Mouse (Mus musculus) heart, embryonic 11.5 days (tissue): ENCODE results near the gene Opalin. TPM values are rescaled to one million over a fixed set of nuclear protein-coding genes. Genes with fewer than 3 reads are reported as not detected.

Experiments
- ATAC-seq: fragments of 200-750 bp; cut with Nextera tagmentation; replicated peaks from 2 replicates; pipeline ENCODE4 v1.8.0; 2017; ENCODE audit warnings: moderate library complexity; ENCODE audit not compliant: insufficient number of reproducible peaks, low FRiP score, low TSS enrichment
- H3K27ac ChIP-seq: fragments of 300-500 bp; sonication (generic); 2 replicates; pipeline ENCODE4 v1.5.1; 2014; ENCODE audit warnings: mild to moderate bottlenecking, low read depth, low read length
- H3K27me3 ChIP-seq: fragments of 300-500 bp; sonication (generic); 2 replicates; pipeline ENCODE4 v1.6.1; 2014; ENCODE audit warnings: mild to moderate bottlenecking, low read length, mixed read lengths; ENCODE audit not compliant: control insufficient read depth, insufficient read depth
- H3K36me3 ChIP-seq: fragments of 300-500 bp; sonication (generic); 2 replicates; pipeline ENCODE4 v1.6.1; 2014; ENCODE audit warnings: mild to moderate bottlenecking, low read length, moderate library complexity, mixed read lengths; ENCODE audit not compliant: control insufficient read depth, insufficient read depth
- H3K4me1 ChIP-seq: fragments of 300-500 bp; sonication (generic); 2 replicates; pipeline ENCODE4 v1.6.1; 2014; ENCODE audit warnings: low read length; ENCODE audit not compliant: control insufficient read depth, insufficient read depth
- H3K4me2 ChIP-seq: fragments of 300-500 bp; sonication (generic); 2 replicates; pipeline ENCODE4 v1.6.1; 2014; ENCODE audit warnings: mild to moderate bottlenecking, moderate library complexity
- H3K4me3 ChIP-seq: fragments of 300-500 bp; sonication (generic); 2 replicates; pipeline ENCODE4 v1.5.1; 2014; ENCODE audit warnings: low read depth, low read length
- H3K9ac ChIP-seq: fragments of 300-500 bp; sonication (generic); 2 replicates; pipeline ENCODE4 v1.6.1; 2014; ENCODE audit warnings: mild to moderate bottlenecking, low read depth, low read length, moderate library complexity
- H3K9me3 ChIP-seq: fragments of 300-500 bp; sonication (generic); replicated peaks from 2 replicates; pipeline ENCODE4 v1.6.1; 2016; ENCODE audit warnings: low read length; ENCODE audit not compliant: control insufficient read depth
- WGBS: fragments of 180-500 bp; shearing (Covaris S2); extraction: QIAGEN DNeasy Blood & Tissue Kit; methylation state at CpG from one replicate; pipeline ENCODE4 v1.1.7; 2014; ENCODE audit not compliant: insufficient replicate concordance; 5-methylcytosine and 5-hydroxymethylcytosine counted together
- polyA plus RNA-seq: library from polyadenylated mRNA; unstranded; fragments of >200 nt; fragmentation: Nextera tagmentation; extraction: Ambion mirVana; gene quantifications from 2 replicates; pipeline ENCODE4 v1.2.1, GENCODE M21; 2014

Gene Opalin
- polyA plus RNA-seq, 1 experiment from 2014 or later, result 0.21 TPM

DNA sequence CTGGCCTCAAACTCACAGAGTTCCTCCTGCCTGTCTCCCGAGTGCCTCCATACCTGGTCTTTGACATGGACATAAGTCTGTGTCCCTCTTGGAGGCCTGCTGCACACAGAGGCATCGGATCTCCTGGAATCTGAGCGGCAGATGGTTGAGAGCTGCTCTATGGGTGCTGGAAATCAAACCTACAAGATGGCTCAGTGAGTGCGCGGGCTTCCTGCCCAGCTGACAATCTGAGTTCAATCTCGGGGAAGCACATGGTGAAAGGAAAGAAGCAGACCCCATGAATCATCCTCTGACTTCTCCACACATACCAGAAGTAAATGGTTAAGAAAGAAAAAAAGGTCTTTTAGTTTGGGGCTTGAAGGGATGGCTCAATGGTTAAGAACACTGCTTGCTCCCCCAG lies 45.0 kb downstream of the Opalin start:
- WGBS, result 65% methylated on average over 6 of the region's 6 CpGs
- H3K9ac ChIP-seq, result no peak overlapping the region
- H3K9me3 ChIP-seq, result no peaks in the 10 kb centered on the region
- H3K4me2 ChIP-seq, result no peak overlapping the region
- H3K4me3 ChIP-seq, result no peak overlapping the region
- no peaks in the 10 kb centered on the region for H3K4me1 ChIP-seq
- no peak overlapping the region for H3K27ac ChIP-seq
- H3K36me3 ChIP-seq, result no peaks in the 10 kb centered on the region
- 0 out of 2 replicates have a peak, but pooled peaks cover 3% of the 10 kb centered on the region for H3K27me3 ChIP-seq
- no peak for ATAC-seq

GRCm38 (mm10) chr19:41031009-41031408 lies 45.9 kb downstream of the Opalin start:
- H3K4me2 ChIP-seq, result no peak overlapping the region
- H3K27ac ChIP-seq, result no peak overlapping the region
- H3K27me3 ChIP-seq, result 0 out of 2 replicates have a peak, but pooled peaks cover 3% of the 10 kb centered on the region
- H3K9ac ChIP-seq, result no peak overlapping the region
- no peaks in the 10 kb centered on the region for H3K4me1 ChIP-seq
- no peak overlapping the region for H3K4me3 ChIP-seq
- no peaks in the 10 kb centered on the region for H3K36me3 ChIP-seq
- ATAC-seq, result no peak
- H3K9me3 ChIP-seq, result no peaks in the 10 kb centered on the region
- WGBS, result 64% methylated on average over 11 of the region's 11 CpGs

GRCm38 (mm10) chr19:41030161-41030560 lies 46.8 kb downstream of the Opalin start:
- no peak overlapping the region for H3K9ac ChIP-seq
- no peak overlapping the region for H3K4me3 ChIP-seq
- no peaks in the 10 kb centered on the region for H3K4me1 ChIP-seq
- H3K9me3 ChIP-seq, result no peaks in the 10 kb centered on the region
- H3K4me2 ChIP-seq, result no peak overlapping the region
- 69% methylated on average over 6 of the region's 6 CpGs for WGBS
- no peak overlapping the region for H3K27ac ChIP-seq
- no peaks in the 10 kb centered on the region for H3K36me3 ChIP-seq
- H3K27me3 ChIP-seq, result 0 out of 2 replicates have a peak, but pooled peaks cover 3% of the 10 kb centered on the region
- ATAC-seq, result no peak

- WGBS, result 75% methylated on average over 6 of the region's 6 CpGs
- Histone ChIP-seq H3K4me3 (no peak within 1 kb of the TSS), H3K27me3 (0 out of 2 replicates have a peak, but pooled peaks cover 3% of the 10 kb centered on the region), H3K4me2 (no peak within 1 kb of the TSS), H3K9ac (no peak within 1 kb of the TSS), H3K36me3 (no peaks in the 10 kb centered on the region), H3K27ac (no peak within 1 kb of the TSS), H3K9me3 (no peaks in the 10 kb centered on the region), H3K4me1 (no peaks in the 10 kb centered on the region)
- no peak for ATAC-seq
Measured at GRCm38 (mm10) chr19:41029219-41029618, 47.7 kb downstream of the Opalin start, which contains the start of gene Dntt. Dntt (plus strand) TSS chr19:41029275.

- WGBS, result 85% methylated on average over 9 of the region's 9 CpGs
Measured at GRCm38 (mm10) chr19:41027601-41028000, 49.3 kb downstream of the Opalin start.

GRCm38 (mm10) chr19:41027024-41027423 lies 49.9 kb downstream of the Opalin start:
- no peaks in the 10 kb centered on the region for H3K9me3 ChIP-seq
- WGBS, result 78% methylated on average over 5 of the region's 5 CpGs
- H3K4me1 ChIP-seq, result no peaks in the 10 kb centered on the region
- no peaks in the 10 kb centered on the region for H3K27me3 ChIP-seq
- H3K27ac ChIP-seq, result no peak overlapping the region
- no peak overlapping the region for H3K4me2 ChIP-seq
- no peak overlapping the region for H3K9ac ChIP-seq
- H3K36me3 ChIP-seq, result no peaks in the 10 kb centered on the region
- ATAC-seq, result no peak
- H3K4me3 ChIP-seq, result no peak overlapping the region

More at GRCm38 (mm10) chr19:41027601-41028000, 49.3 kb downstream of the Opalin start:
- no peak overlapping the region for H3K4me3 ChIP-seq
- H3K27ac ChIP-seq, result no peak overlapping the region
- H3K4me1 ChIP-seq, result no peaks in the 10 kb centered on the region
- no peaks in the 10 kb centered on the region for H3K9me3 ChIP-seq
- no peak for ATAC-seq
- no peak overlapping the region for H3K9ac ChIP-seq
- H3K4me2 ChIP-seq, result no peak overlapping the region
- H3K27me3 ChIP-seq, result no peaks in the 10 kb centered on the region
- no peaks in the 10 kb centered on the region for H3K36me3 ChIP-seq

DNA sequence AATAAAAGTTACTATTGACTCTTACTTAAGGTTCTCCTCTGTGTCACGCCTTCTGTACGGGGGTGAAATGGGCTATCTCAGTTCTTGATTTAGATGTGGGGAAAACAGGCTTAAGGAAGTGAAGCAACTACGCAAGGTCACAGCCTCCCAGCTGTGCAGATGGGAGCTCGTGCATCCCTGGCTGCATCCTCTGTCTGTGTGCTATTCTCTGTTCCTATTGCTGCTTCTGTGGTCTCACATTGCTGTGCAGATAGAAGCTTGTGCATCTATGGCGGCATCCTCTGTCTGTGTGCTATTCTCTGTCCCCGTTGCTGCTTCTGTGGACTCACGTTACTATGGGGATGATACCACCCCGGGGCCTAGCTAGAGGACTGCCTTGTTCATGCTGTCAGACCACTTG lies 50.4 kb downstream of the Opalin start:
- H3K9ac ChIP-seq, result no peak overlapping the region
- H3K27ac ChIP-seq, result no peak overlapping the region
- no peaks in the 10 kb centered on the region for H3K36me3 ChIP-seq
- H3K27me3 ChIP-seq, result no peaks in the 10 kb centered on the region
- H3K4me3 ChIP-seq, result no peak overlapping the region
- H3K4me1 ChIP-seq, result no peaks in the 10 kb centered on the region
- 75% methylated on average over 8 of the region's 8 CpGs for WGBS
- no peak for ATAC-seq
- H3K4me2 ChIP-seq, result no peak overlapping the region
- no peaks in the 10 kb centered on the region for H3K9me3 ChIP-seq

GRCm38 (mm10) chr19:41022244-41022643 lies 54.7 kb downstream of the Opalin start:
- Histone ChIP-seq H3K9ac (no peak overlapping the region), H3K4me2 (no peak overlapping the region), H3K4me1 (no peaks in the 10 kb centered on the region), H3K36me3 (no peaks in the 10 kb centered on the region), H3K27me3 (no peaks in the 10 kb centered on the region), H3K4me3 (no peak overlapping the region), H3K27ac (no peak overlapping the region), H3K9me3 (no peaks in the 10 kb centered on the region)
- ATAC-seq, result no peak
- WGBS, result 77% methylated on average over 4 of the region's 4 CpGs

- ATAC-seq, result no peak
- H3K36me3 ChIP-seq, result no peaks in the 10 kb centered on the region
- WGBS, result 73% methylated on average over 3 of the region's 3 CpGs
Measured at GRCm38 (mm10) chr19:41020537-41020936, 56.4 kb downstream of the Opalin start.

More at GRCm38 (mm10) chr19:41020537-41020936, 56.4 kb downstream of the Opalin start:
- Histone ChIP-seq H3K27me3 (no peaks in the 10 kb centered on the region), H3K4me1 (no peaks in the 10 kb centered on the region), H3K9me3 (no peaks in the 10 kb centered on the region), H3K27ac (no peak overlapping the region), H3K4me3 (no peak overlapping the region), H3K9ac (no peak overlapping the region), H3K4me2 (no peak overlapping the region)
